Mouse (Mus musculus) hindbrain, postnatal 0 days (tissue): Measurements from ENCODE around the gene Entpd8. TPM values are rescaled to one million over a fixed set of nuclear protein-coding genes. Genes with fewer than 3 reads are reported as not detected.

Source experiments
- ATAC-seq: fragments of 200-750 bp; cut with Nextera tagmentation; 2 replicates; pipeline ENCODE4 v1.8.0; 2017; ENCODE audit warnings: mild to moderate bottlenecking, moderate TSS enrichment, moderate library complexity
- DNase-seq: peaks from one replicate; pipeline ENCODE4 v3.0.0-alpha.2; 2015; ENCODE audit warnings: low spot score
- H3K27ac ChIP-seq: fragments of 300-500 bp; sonication (generic); 2 replicates; pipeline ENCODE4 v1.5.1; 2014; ENCODE audit warnings: mild to moderate bottlenecking
- H3K27me3 ChIP-seq: fragments of 300-500 bp; sonication (generic); 2 replicates; pipeline ENCODE4 v1.6.1; 2014; ENCODE audit warnings: low read length, mixed read lengths; ENCODE audit not compliant: insufficient read depth
- H3K36me3 ChIP-seq: fragments of 300-500 bp; sonication (generic); 2 replicates; pipeline ENCODE4 v1.6.1; 2014; ENCODE audit warnings: low read length, mixed read lengths; ENCODE audit not compliant: insufficient read depth
- H3K4me1 ChIP-seq: fragments of 300-500 bp; sonication (generic); 2 replicates; pipeline ENCODE4 v1.6.1; 2014; ENCODE audit warnings: antibody characterized with exemption, low read length, mixed read lengths; ENCODE audit not compliant: insufficient read depth
- H3K4me2 ChIP-seq: fragments of 300-500 bp; sonication (generic); 2 replicates; pipeline ENCODE4 v1.6.1; 2014; ENCODE audit warnings: low read depth, mild to moderate bottlenecking, low read length, moderate library complexity, mixed read lengths
- H3K4me3 ChIP-seq: fragments of 300-500 bp; sonication (generic); 2 replicates; pipeline ENCODE4 v1.5.1; 2014; ENCODE audit warnings: low read length
- H3K9ac ChIP-seq: fragments of 300-500 bp; sonication (generic); replicated peaks from 2 replicates; pipeline ENCODE4 v1.6.1; 2014; ENCODE audit warnings: mild to moderate bottlenecking, low read length, moderate library complexity, mixed read lengths
- H3K9me3 ChIP-seq: fragments of 300-500 bp; sonication (generic); 2 replicates; pipeline ENCODE4 v1.6.1; 2016; ENCODE audit warnings: low read length, mixed read lengths
- CTCF ChIP-seq: IDR thresholded peaks from 2 replicates; pipeline ENCODE4 v1.5.1; 2016; ENCODE audit warnings: antibody characterized with exemption, control low read depth, low read depth
- WGBS: fragments of 180-500 bp; shearing (Covaris S2); extraction: QIAGEN DNeasy Blood & Tissue Kit; methylation state at CpG from one replicate; pipeline ENCODE4 v1.1.7; 2014; 5-methylcytosine and 5-hydroxymethylcytosine counted together
- polyA plus RNA-seq: library from polyadenylated mRNA; unstranded; fragments of >200 nt; fragmentation: Nextera tagmentation; extraction: Ambion mirVana; gene quantifications from 2 replicates; pipeline ENCODE4 v1.2.1, GENCODE M21; 2015
- total RNA-seq: library from RNA; depleted of rRNA; stranded (reverse); fragments of >200 nt; gene quantifications from 2 replicates; pipeline ENCODE4 v1.2.3, GENCODE M21; 2014

Entpd8 gene
- total and polyA plus RNA-seq, 2 experiments from 2014 or later = not detected

- no peak for DNase-seq
- WGBS = 51% methylated on average over 2 of the region's 2 CpGs
- Histone ChIP-seq H3K4me1 (peaks cover 5% of the 10 kb centered on the region; the same call in 1 of the 2 replicates), H3K27ac (no peak overlapping the region), H3K9ac (no peak overlapping the region), H3K4me2 (no peak overlapping the region), H3K27me3 (no peaks in the 10 kb centered on the region), H3K36me3 (no peaks in the 10 kb centered on the region), H3K4me3 (no peak overlapping the region), H3K9me3 (no peaks in the 10 kb centered on the region)
- no peak for ATAC-seq
- no peak for TF ChIP-seq CTCF
Measured at GRCm38 (mm10) chr2:25122666-25123065, 42.6 kb downstream of the Entpd8 start.

DNA sequence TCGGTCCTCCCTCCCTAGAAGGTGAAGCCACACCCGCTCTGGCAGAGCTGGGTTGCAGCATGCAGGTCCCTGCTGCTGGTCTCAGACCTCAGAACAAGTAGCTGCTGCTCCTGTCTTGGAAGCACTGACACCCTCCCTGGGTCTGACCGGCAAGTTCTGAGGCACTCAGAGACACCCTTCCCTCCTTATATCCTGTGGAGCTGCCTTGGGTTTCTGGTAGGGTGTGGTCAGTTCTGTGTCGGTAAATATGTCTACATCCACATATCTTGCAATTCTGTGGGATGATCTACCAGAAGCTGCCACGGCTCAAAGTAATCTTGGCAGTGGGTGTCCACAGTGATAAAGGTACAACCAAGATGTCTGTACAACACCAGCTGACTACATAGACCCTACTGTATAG is 43.4 kb downstream of the Entpd8 start:
- H3K27ac ChIP-seq = no peak overlapping the region
- no peak overlapping the region for H3K9ac ChIP-seq
- no peak overlapping the region for H3K4me2 ChIP-seq
- no peak for TF ChIP-seq CTCF
- no peak for ATAC-seq
- no peaks in the 10 kb centered on the region for H3K27me3 ChIP-seq
- H3K4me3 ChIP-seq = no peak overlapping the region
- DNase-seq = no peak
- WGBS = 87% methylated on average over 5 of the region's 5 CpGs
- H3K9me3 ChIP-seq = no peaks in the 10 kb centered on the region
- peaks cover 5% of the 10 kb centered on the region; the same call in 1 of the 2 replicates for H3K4me1 ChIP-seq
- H3K36me3 ChIP-seq = no peaks in the 10 kb centered on the region

- TF ChIP-seq CTCF = no peak
- H3K4me3 ChIP-seq = no peak overlapping the region
- no peak overlapping the region for H3K4me2 ChIP-seq
- WGBS = 47% methylated on average over 3 of the region's 3 CpGs
- H3K36me3 ChIP-seq = no peaks in the 10 kb centered on the region
- H3K9ac ChIP-seq = no peak overlapping the region
- peaks cover 5% of the 10 kb centered on the region; the same call in 1 of the 2 replicates for H3K4me1 ChIP-seq
- no peak for ATAC-seq
- no peaks in the 10 kb centered on the region for H3K9me3 ChIP-seq
- no peak for DNase-seq
- no peak overlapping the region for H3K27ac ChIP-seq
- H3K27me3 ChIP-seq = no peaks in the 10 kb centered on the region
Measured at GRCm38 (mm10) chr2:25124411-25124810, 44.3 kb downstream of the Entpd8 start.

DNA sequence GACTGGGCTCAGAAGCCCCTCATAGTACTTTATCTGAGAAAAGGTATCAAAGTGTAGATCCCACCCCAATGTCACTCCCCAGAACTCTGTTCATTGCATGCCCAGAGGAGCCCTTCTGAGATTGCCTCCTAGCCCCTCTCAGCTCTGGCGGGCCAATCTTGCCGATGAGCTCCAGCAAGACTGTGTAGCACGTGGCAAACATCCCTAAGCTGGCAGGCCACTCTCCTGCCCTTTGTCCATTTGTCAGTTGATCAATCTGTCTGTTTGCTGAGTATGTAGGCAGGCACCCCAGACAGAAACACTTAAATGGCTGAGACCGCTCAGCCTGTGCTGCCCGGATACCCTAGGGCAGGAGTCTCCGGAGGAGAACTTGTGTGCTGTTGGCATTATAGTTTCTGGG is 45.0 kb downstream of the Entpd8 start:
- H3K9me3 ChIP-seq = no peaks in the 10 kb centered on the region
- no peaks in the 10 kb centered on the region for H3K27me3 ChIP-seq
- H3K9ac ChIP-seq = no peak overlapping the region
- TF ChIP-seq CTCF = no peak
- peaks cover 5% of the 10 kb centered on the region; the same call in 1 of the 2 replicates for H3K4me1 ChIP-seq
- ATAC-seq (no peak), DNase-seq (no peak)
- H3K36me3 ChIP-seq = no peaks in the 10 kb centered on the region
- no peak overlapping the region for H3K4me2 ChIP-seq
- peak overlapping the region; percentile 71; the same call in 1 of the 2 replicates for H3K27ac ChIP-seq
- 58% methylated on average over 6 of the region's 6 CpGs for WGBS
- H3K4me3 ChIP-seq = no peak overlapping the region

- Histone ChIP-seq H3K9me3 (no peaks in the 10 kb centered on the region), H3K4me3 (no peak overlapping the region), H3K36me3 (no peaks in the 10 kb centered on the region), H3K27me3 (no peaks in the 10 kb centered on the region), H3K4me2 (no peak overlapping the region), H3K9ac (no peak overlapping the region), H3K4me1 (peaks cover 5% of the 10 kb centered on the region; the same call in 1 of the 2 replicates), H3K27ac (peak overlapping the region; percentile 71)
- ATAC-seq = peak; percentile 94
- DNase-seq = peak; percentile 85
- WGBS = 11% methylated on average over 19 of the region's 19 CpGs
- TF ChIP-seq CTCF = peak; percentile 45
Measured at GRCm38 (mm10) chr2:25126011-25127010, 46.2 kb downstream of the Entpd8 start.

DNA sequence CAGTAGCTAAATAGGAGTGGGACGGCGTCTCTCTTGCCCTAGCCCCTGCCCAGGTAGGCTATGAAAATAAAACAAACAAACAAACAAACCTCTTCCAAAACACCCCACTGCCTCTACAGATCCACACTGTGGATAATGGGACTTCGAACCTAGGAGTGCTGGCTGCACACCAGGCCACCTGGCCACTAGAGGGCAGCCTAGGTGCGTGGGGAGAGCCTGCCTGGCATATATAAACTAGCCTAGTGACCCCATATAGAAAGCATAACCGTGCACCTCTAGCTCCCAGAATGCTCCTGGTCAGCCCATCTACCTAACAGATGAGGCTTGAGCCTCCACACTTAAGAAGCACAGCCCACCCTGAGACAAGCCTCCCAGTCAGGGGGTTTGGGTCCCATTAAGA is 47.1 kb downstream of the Entpd8 start:
- DNase-seq = no peak
- ATAC-seq = no peak
- Histone ChIP-seq H3K27me3 (no peaks in the 10 kb centered on the region), H3K4me1 (peaks cover 5% of the 10 kb centered on the region; the same call in 1 of the 2 replicates), H3K9ac (no peak overlapping the region), H3K9me3 (no peaks in the 10 kb centered on the region), H3K4me3 (no peak overlapping the region), H3K27ac (peak overlapping the region; percentile 71; the same call in 1 of the 2 replicates), H3K36me3 (no peaks in the 10 kb centered on the region), H3K4me2 (no peak overlapping the region)
- 28% methylated on average over 5 of the region's 5 CpGs for WGBS
- peak; percentile 72 for TF ChIP-seq CTCF

DNA sequence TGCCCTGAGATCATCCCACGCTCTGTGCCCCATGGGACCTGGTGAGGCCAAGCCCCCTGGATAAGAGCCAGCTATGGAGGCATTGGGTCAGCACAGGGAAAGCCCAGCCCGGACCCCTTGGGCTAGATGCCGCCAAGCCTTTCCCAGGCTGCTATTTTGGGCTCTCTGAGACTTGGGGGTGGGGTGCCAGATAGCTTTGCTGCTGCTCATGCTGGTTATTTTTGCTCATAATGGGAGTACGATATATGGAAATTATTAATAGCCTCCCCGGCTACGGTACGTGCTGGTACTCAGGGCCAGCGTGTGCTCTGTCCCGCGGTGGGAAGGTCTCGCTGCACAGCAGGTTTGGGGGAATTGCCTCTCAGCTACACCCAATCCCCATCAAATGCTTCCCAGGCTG is 48.0 kb downstream of the Entpd8 start:
- TF ChIP-seq CTCF = no peak
- Histone ChIP-seq H3K9ac (no peak overlapping the region), H3K27ac (no peak overlapping the region), H3K4me1 (peaks cover 5% of the 10 kb centered on the region; the same call in 1 of the 2 replicates), H3K36me3 (no peaks in the 10 kb centered on the region), H3K9me3 (no peaks in the 10 kb centered on the region), H3K4me3 (no peak overlapping the region), H3K4me2 (no peak overlapping the region), H3K27me3 (no peaks in the 10 kb centered on the region)
- 46% methylated on average over 11 of the region's 11 CpGs for WGBS
- no peak for DNase-seq
- ATAC-seq = no peak
